Comparison of ENCODE assay signal across 8 mouse cellular contexts in genomic region chr2:152293727-152294475, GRCm38 (mm10). TPM values are rescaled to one million over a fixed set of nuclear protein-coding genes. Genes with fewer than 3 reads are reported as not detected.
DNase-seq lines count a peak whose midpoint lies in the region; ATAC-seq lines count a peak whose summit lies in the region.

TSS of gene Tbc1d20 (plus strand) at chr2:152293828.

- peak within 1 kb of the TSS; percentile 98 for H3K9ac ChIP-seq in heart, embryonic 13.5 days
- H3K9ac ChIP-seq in liver, embryonic 12.5 days = peak within 1 kb of the TSS; percentile 96
- peak within 1 kb of the TSS; percentile 97 for H3K9ac ChIP-seq in stomach, embryonic 15.5 days

- no peaks in the 10 kb centered on the region for H3K27me3 ChIP-seq in heart, embryonic 13.5 days (replicated peaks)
- H3K27me3 ChIP-seq in liver, embryonic 12.5 days (replicated peaks) = no peaks in the 10 kb centered on the region
- no peaks in the 10 kb centered on the region for H3K27me3 ChIP-seq in stomach, embryonic 15.5 days (replicated peaks)

- DNase-seq in CD4-positive helper T cell, adult 2 months (ENCODE audit: low read depth, low spot score) = peak; percentile 96
- DNase-seq in brain, embryonic 18.5 days (ENCODE audit: low read depth, low spot score) = peak; percentile 76
- peak; percentile 95 for DNase-seq in kidney, postnatal 10 days
- DNase-seq in natural killer cell, adult 2 months (ENCODE audit: low spot score in 2 of 2) = peak; percentile 89 to 92

- H3K27ac ChIP-seq in heart, embryonic 13.5 days (replicated peaks) = peak within 1 kb of the TSS; percentile 91
- peak within 1 kb of the TSS; percentile 90 for H3K27ac ChIP-seq in liver, embryonic 12.5 days
- peak within 1 kb of the TSS; percentile 89 for H3K27ac ChIP-seq in stomach, embryonic 15.5 days

- ATAC-seq in erythroid progenitor cell, adult 5-6 weeks (replicated peaks; ENCODE audit: low FRiP score, poor library complexity, severe bottlenecking) = peak; percentile 95
- ATAC-seq in heart, embryonic 13.5 days (ENCODE audit: extremely low read depth, insufficient number of reproducible peaks, low FRiP score, low TSS enrichment) = peak; percentile 97
- ATAC-seq in liver, embryonic 12.5 days = peak; percentile 98
- peak; percentile 98 for ATAC-seq in stomach, embryonic 15.5 days (ENCODE audit: insufficient read depth, low FRiP score, low read depth)

- under 1% methylated on average over 68 of the region's 70 CpGs for WGBS in heart, embryonic 13.5 days
- WGBS in liver, embryonic 12.5 days (ENCODE audit: insufficient replicate concordance) = under 1% methylated on average over 70 of the region's 70 CpGs
- under 1% methylated on average over 61 of the region's 70 CpGs for WGBS in stomach, embryonic 15.5 days

- H3K4me1 ChIP-seq in heart, embryonic 13.5 days = peaks cover 46% of the 10 kb centered on the region
- peaks cover 44% of the 10 kb centered on the region for H3K4me1 ChIP-seq in liver, embryonic 12.5 days
- 0 out of 2 replicates have a peak, but pooled peaks cover 13% of the 10 kb centered on the region for H3K4me1 ChIP-seq in stomach, embryonic 15.5 days

- H3K36me3 ChIP-seq in heart, embryonic 13.5 days = no peaks in the 10 kb centered on the region
- 0 out of 2 replicates have a peak, but pooled peaks cover 5% of the 10 kb centered on the region for H3K36me3 ChIP-seq in liver, embryonic 12.5 days
- no peaks in the 10 kb centered on the region for H3K36me3 ChIP-seq in stomach, embryonic 15.5 days

- peak within 1 kb of the TSS; percentile 95 for H3K4me2 ChIP-seq in heart, embryonic 13.5 days
- H3K4me2 ChIP-seq in liver, embryonic 12.5 days = peak within 1 kb of the TSS; percentile 88
- peak within 1 kb of the TSS; percentile 74 for H3K4me2 ChIP-seq in stomach, embryonic 15.5 days

- H3K4me3 ChIP-seq in heart, embryonic 13.5 days = peak within 1 kb of the TSS; percentile 93
- peak within 1 kb of the TSS; percentile 92 for H3K4me3 ChIP-seq in liver, embryonic 12.5 days
- peak within 1 kb of the TSS; percentile 91 for H3K4me3 ChIP-seq in stomach, embryonic 15.5 days (replicated peaks)

- no peaks in the 10 kb centered on the region for H3K9me3 ChIP-seq in heart, embryonic 13.5 days
- H3K9me3 ChIP-seq in liver, embryonic 12.5 days (replicated peaks) = no peaks in the 10 kb centered on the region
- H3K9me3 ChIP-seq in stomach, embryonic 15.5 days = no peaks in the 10 kb centered on the region

RNA-seq across cellular contexts. Expression of gene Tbc1d20, which starts in this region (rescaled TPM):
- total RNA-seq in erythroid progenitor cell, adult 5-6 weeks (2015; ENCODE audit: low replicate concordance) = 9.0 and 15.5 TPM in 2 replicates
- total RNA-seq in erythroid progenitor cell, adult 5-6 weeks (2017; ENCODE audit: low replicate concordance) = 7.4 and 14.3 TPM in 2 replicates
- 29.1 and 30.4 TPM in 2 replicates for polyA plus RNA-seq in heart, embryonic 13.5 days (2015; fragmentation: Nextera tagmentation; extraction: Ambion mirVana)
- polyA plus RNA-seq in liver, embryonic 12.5 days (2016; fragmentation: Nextera tagmentation; extraction: Ambion mirVana) = 17.9 and 18.4 TPM in 2 replicates
- 37.8 and 39.8 TPM in 2 replicates for polyA plus RNA-seq in stomach, embryonic 15.5 days (2015; fragmentation: Nextera tagmentation; extraction: Ambion mirVana)

Comparison
In these comparisons a context has a peak if more than half of its experiments do, and no peak if none do; other contexts are left out.
1. Peak in every context shown above with its lines: DNase-seq, ATAC-seq, H3K4me3 ChIP-seq and H3K27ac ChIP-seq.